Mouse (Mus musculus): ENCODE data around the gene Gpc5. TPM values are rescaled to one million over a fixed set of nuclear protein-coding genes. Genes with fewer than 3 reads are reported as not detected.

Gene Gpc5
- total and polyA plus RNA-seq, 3 experiments, result 0.14 TPM; not detected in 2

DNA sequence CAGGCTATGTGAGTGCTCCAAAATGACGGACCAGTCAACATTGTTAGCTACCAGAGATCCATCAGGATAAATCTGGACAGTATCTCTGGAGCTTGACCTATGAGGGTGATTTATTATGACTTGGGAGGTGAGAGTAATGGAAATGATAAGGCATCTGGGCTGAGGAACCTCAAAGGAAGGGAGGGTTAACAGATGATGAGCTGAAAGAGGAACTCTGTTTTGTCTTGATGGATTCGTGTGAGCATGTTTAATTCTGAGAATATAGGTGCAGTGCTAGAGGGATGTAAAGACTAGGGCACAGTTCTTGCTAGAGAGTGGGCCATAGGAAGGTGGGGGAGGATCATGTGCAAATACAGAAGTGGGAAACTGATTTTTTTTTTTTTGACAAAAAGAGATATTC lies 232.2 kb downstream of the Gpc5 start:
- no peak for DNase-seq (ENCODE audit: extremely low read depth)
- H3K4me1 ChIP-seq (ENCODE audit: control insufficient read depth in 1 of 2, insufficient read depth in 2 of 2), result no peaks in the 10 kb centered on the region
- no peaks in the 10 kb centered on the region for H3K79me2 ChIP-seq (replicated peaks; ENCODE audit: control insufficient read depth, extremely low read depth, insufficient read depth, poor library complexity, severe bottlenecking)
- H3K36me3 ChIP-seq (replicated peaks in 1 of 2; ENCODE audit: control insufficient read depth in 1 of 2, insufficient read depth in 1 of 2, low read length in 1 of 2), result no peaks in the 10 kb centered on the region
- in situ Hi-C loops (cut with MboI; ENCODE audit: low pct_ligation_motif_present, low pct_unique_long_range_greater_than_20kb, low sequenced_read_pairs), result no loop called here
- TF ChIP-seq SIN3A (IDR thresholded peaks at IDR 0.05; ENCODE audit: low read length) (no peak), MYC (IDR thresholded peaks at IDR 0.05; ENCODE audit: low read depth, low read length) (no peak), MAZ (IDR thresholded peaks at IDR 0.05; ENCODE audit: low read depth, low read length) (no peak), MEF2A (IDR thresholded peaks at IDR 0.05; ENCODE audit: borderline replicate concordance, low read depth, low read length) (no peak), SMC3 (IDR thresholded peaks at IDR 0.05; ENCODE audit: low read depth, low read length) (no peak), HCFC1 (IDR thresholded peaks at IDR 0.05; ENCODE audit: low read depth, low read length) (no peak), GABPA (IDR thresholded peaks at IDR 0.05; ENCODE audit: insufficient replicate concordance, low read depth, low read length) (no peak), E2F4 (IDR thresholded peaks at IDR 0.05; ENCODE audit: insufficient replicate concordance, low read depth, low read length) (no peak), MAFK (IDR thresholded peaks at IDR 0.05; ENCODE audit: insufficient replicate concordance, low read length) (no peak), POLR2AphosphoS2 (IDR thresholded peaks at IDR 0.05; ENCODE audit: low read depth, low read length) (no peak), CHD1 (IDR thresholded peaks at IDR 0.05; ENCODE audit: low read depth, low read length) (no peak), ZKSCAN1 (IDR thresholded peaks at IDR 0.05; ENCODE audit: borderline replicate concordance, low read depth, low read length) (no peak), ZC3H11A (IDR thresholded peaks at IDR 0.05; ENCODE audit: low read depth, low read length) (no peak), MXI1 (IDR thresholded peaks at IDR 0.05; ENCODE audit: low read depth, low read length) (no peak), TBP (conservative IDR thresholded peaks at IDR 0.05; ENCODE audit: low read depth, low read length) (no peak), KAT2A (IDR thresholded peaks at IDR 0.05; ENCODE audit: insufficient replicate concordance, low read length) (no peak), USF1 (IDR thresholded peaks at IDR 0.05; ENCODE audit: low read depth, low read length) (no peak)
- H3K4me3 ChIP-seq (replicated peaks in 1 of 3; ENCODE audit: low read depth in 2 of 3, low read length in 2 of 3, poor library complexity in 1 of 3), result no peak overlapping the region
- dilution Hi-C loops (cut with MboI; ENCODE audit: extremely low pct_ligation_motif_present, extremely low pct_unique_long_range_greater_than_20kb, low sequenced_read_pairs), result no loop called here
- no peak overlapping the region for H3K9ac ChIP-seq (ENCODE audit: insufficient read depth, low read depth)
- H3K27me3 ChIP-seq (replicated peaks), result no peaks in the 10 kb centered on the region
- H3K4me2 ChIP-seq (ENCODE audit: insufficient read depth, low read depth, poor library complexity, severe bottlenecking), result no peak overlapping the region
- no peak overlapping the region for H3K27ac ChIP-seq (ENCODE audit: insufficient read depth, low read depth)
- H3K9me3 ChIP-seq (replicated peaks; ENCODE audit: low read length), result no peaks in the 10 kb centered on the region

DNA sequence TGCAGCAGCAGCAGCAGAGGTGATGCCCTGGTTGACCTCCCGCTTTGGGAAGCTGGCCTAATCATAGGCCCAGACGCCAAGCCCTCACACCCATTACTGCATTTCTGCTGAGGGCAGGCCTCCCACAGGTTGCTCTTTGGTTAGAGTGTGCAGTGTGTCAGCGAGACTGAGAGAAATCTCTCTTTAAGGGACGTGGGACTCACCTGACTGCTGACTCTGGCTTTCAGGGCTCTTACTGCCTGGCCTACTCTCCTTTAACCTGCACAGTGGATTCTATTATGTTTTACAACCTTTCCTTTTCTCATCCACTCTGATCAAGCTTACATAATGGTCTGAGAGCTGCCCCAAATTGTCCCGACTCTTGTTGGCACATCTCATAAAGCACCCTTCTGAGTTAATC lies 234.4 kb downstream of the Gpc5 start:
- Histone ChIP-seq H3K9me3 (replicated peaks; ENCODE audit: low read length) (no peaks in the 10 kb centered on the region), H3K4me1 (ENCODE audit: control insufficient read depth in 1 of 2, insufficient read depth in 2 of 2) (no peaks in the 10 kb centered on the region), H3K79me2 (replicated peaks; ENCODE audit: control insufficient read depth, extremely low read depth, insufficient read depth, poor library complexity, severe bottlenecking) (no peaks in the 10 kb centered on the region), H3K36me3 (replicated peaks in 1 of 2; ENCODE audit: control insufficient read depth in 1 of 2, insufficient read depth in 1 of 2, low read length in 1 of 2) (no peaks in the 10 kb centered on the region), H3K27me3 (replicated peaks) (no peaks in the 10 kb centered on the region), H3K9ac (ENCODE audit: insufficient read depth, low read depth) (no peak overlapping the region), H3K4me2 (ENCODE audit: insufficient read depth, low read depth, poor library complexity, severe bottlenecking) (no peak overlapping the region), H3K27ac (ENCODE audit: insufficient read depth, low read depth) (no peak overlapping the region), H3K4me3 (replicated peaks in 1 of 3; ENCODE audit: low read depth in 2 of 3, low read length in 2 of 3, poor library complexity in 1 of 3) (no peak overlapping the region)
- dilution Hi-C loops (cut with MboI; ENCODE audit: extremely low pct_ligation_motif_present, extremely low pct_unique_long_range_greater_than_20kb, low sequenced_read_pairs), result no loop called here
- no peak for DNase-seq (ENCODE audit: extremely low read depth)
- TF ChIP-seq USF1 (IDR thresholded peaks at IDR 0.05; ENCODE audit: low read depth, low read length), result no peak
- TF ChIP-seq NELFE (IDR thresholded peaks at IDR 0.05; ENCODE audit: low read depth, low read length), result no peak
- TF ChIP-seq MAFK (IDR thresholded peaks at IDR 0.05; ENCODE audit: insufficient replicate concordance, low read length), result no peak
- TF ChIP-seq TBP (conservative IDR thresholded peaks at IDR 0.05; ENCODE audit: low read depth, low read length), result no peak
- no peak for TF ChIP-seq NRF1 (IDR thresholded peaks at IDR 0.05; ENCODE audit: low read depth, low read length)
- no peak for TF ChIP-seq ETS1 (conservative IDR thresholded peaks at IDR 0.05; ENCODE audit: low read depth, low read length)
- no peak for TF ChIP-seq SMC3 (IDR thresholded peaks at IDR 0.05; ENCODE audit: low read depth, low read length)
- no peak for TF ChIP-seq MEF2A (IDR thresholded peaks at IDR 0.05; ENCODE audit: borderline replicate concordance, low read depth, low read length)
- TF ChIP-seq ZKSCAN1 (IDR thresholded peaks at IDR 0.05; ENCODE audit: borderline replicate concordance, low read depth, low read length), result no peak
- no peak for TF ChIP-seq JUN (IDR thresholded peaks at IDR 0.05; ENCODE audit: insufficient read depth, low read depth, low read length)
- no peak for TF ChIP-seq RCOR1 (conservative IDR thresholded peaks at IDR 0.05; ENCODE audit: low read depth, low read length)
- no peak for TF ChIP-seq CTCF (conservative IDR thresholded peaks at IDR 0.05 in 1 of 2, IDR thresholded peaks at IDR 0.05 in 1 of 2; ENCODE audit: low read depth in 2 of 2, low read length in 2 of 2)
- TF ChIP-seq CHD2 (IDR thresholded peaks at IDR 0.05; ENCODE audit: low read length), result no peak
- no peak for TF ChIP-seq CHD1 (IDR thresholded peaks at IDR 0.05; ENCODE audit: low read depth, low read length)
- no peak for TF ChIP-seq MAX (IDR thresholded peaks at IDR 0.05; ENCODE audit: low read length)
- TF ChIP-seq ELF1 (IDR thresholded peaks at IDR 0.05; ENCODE audit: low read depth, low read length), result no peak
- no peak for TF ChIP-seq POLR2AphosphoS2 (IDR thresholded peaks at IDR 0.05; ENCODE audit: low read depth, low read length)
- TF ChIP-seq MXI1 (IDR thresholded peaks at IDR 0.05; ENCODE audit: low read depth, low read length), result no peak
- TF ChIP-seq ZMIZ1 (IDR thresholded peaks at IDR 0.05; ENCODE audit: low read depth, low read length), result no peak
- in situ Hi-C loops (cut with MboI; ENCODE audit: low pct_ligation_motif_present, low pct_unique_long_range_greater_than_20kb, low sequenced_read_pairs), result no loop called here

Measured in CH12.LX (cell line).